Mouse (Mus musculus) intestine, postnatal 0 days (tissue): Measurements from ENCODE around the gene Tmem56. TPM values are rescaled to one million over a fixed set of nuclear protein-coding genes. Genes with fewer than 3 reads are reported as not detected.

Experiments
- ATAC-seq: fragments of 200-750 bp; cut with Nextera tagmentation; 2 replicates; pipeline ENCODE4 v1.8.0; 2017; ENCODE audit warnings: mild to moderate bottlenecking, moderate TSS enrichment, moderate library complexity
- H3K27ac ChIP-seq: fragments of 300-500 bp; sonication (generic); 2 replicates; pipeline ENCODE4 v1.5.1; 2014; ENCODE audit warnings: mild to moderate bottlenecking, low read depth, low read length, moderate library complexity
- H3K27me3 ChIP-seq: fragments of 300-500 bp; sonication (generic); replicated peaks from 2 replicates; pipeline ENCODE4 v1.6.1; 2014; ENCODE audit warnings: low read length, mixed read lengths; ENCODE audit not compliant: control insufficient read depth, insufficient read depth
- H3K36me3 ChIP-seq: fragments of 300-500 bp; sonication (generic); 2 replicates; pipeline ENCODE4 v1.6.1; 2014; ENCODE audit warnings: mild to moderate bottlenecking, moderate library complexity; ENCODE audit not compliant: control insufficient read depth, insufficient read depth
- H3K4me1 ChIP-seq: fragments of 300-500 bp; sonication (generic); replicated peaks from 2 replicates; pipeline ENCODE4 v1.6.1; 2014; ENCODE audit warnings: antibody characterized with exemption, low read length, mixed read lengths; ENCODE audit not compliant: control insufficient read depth, insufficient read depth
- H3K4me2 ChIP-seq: fragments of 300-500 bp; sonication (generic); replicated peaks from 2 replicates; pipeline ENCODE4 v1.6.1; 2014; ENCODE audit warnings: low read depth, mild to moderate bottlenecking, moderate library complexity
- H3K4me3 ChIP-seq: fragments of 300-500 bp; sonication (generic); 2 replicates; pipeline ENCODE4 v1.5.1; 2014; ENCODE audit warnings: low read depth, low read length
- H3K9ac ChIP-seq: fragments of 300-500 bp; sonication (generic); 2 replicates; pipeline ENCODE4 v1.6.1; 2014; ENCODE audit warnings: mild to moderate bottlenecking, low read depth, low read length
- H3K9me3 ChIP-seq: fragments of 300-500 bp; sonication (generic); 2 replicates; pipeline ENCODE4 v1.6.1; 2016; ENCODE audit warnings: mixed run types; ENCODE audit not compliant: control insufficient read depth
- CTCF ChIP-seq: sonication (generic); IDR thresholded peaks from 2 replicates; pipeline ENCODE4 v1.5.1; 2016; ENCODE audit warnings: low read depth, mild to moderate bottlenecking, control low read depth, antibody characterized with exemption, moderate library complexity
- WGBS: fragments of 180-500 bp; shearing (Covaris S2); extraction: QIAGEN DNeasy Blood & Tissue Kit; methylation state at CpG from one replicate; pipeline ENCODE4 v1.1.7; 2014; 5-methylcytosine and 5-hydroxymethylcytosine counted together
- polyA plus RNA-seq: library from polyadenylated mRNA; unstranded; fragments of >200 nt; fragmentation: Nextera tagmentation; extraction: Ambion mirVana; gene quantifications from 2 replicates; pipeline ENCODE4 v1.2.1, GENCODE M21; 2015

Tmem56 gene
- polyA plus RNA-seq, 1 experiment from 2014 or later, result 6.8 TPM

- no peak overlapping the region for H3K4me3 ChIP-seq
- no peaks in the 10 kb centered on the region for H3K36me3 ChIP-seq
- ATAC-seq, result no peak
- no peak overlapping the region for H3K9ac ChIP-seq
- no peak for TF ChIP-seq CTCF
- H3K27ac ChIP-seq, result no peak overlapping the region
- WGBS, result 87% methylated on average over 7 of the region's 7 CpGs
- no peak overlapping the region for H3K4me2 ChIP-seq
- H3K27me3 ChIP-seq, result no peaks in the 10 kb centered on the region
- no peaks in the 10 kb centered on the region for H3K9me3 ChIP-seq
- H3K4me1 ChIP-seq, result 0 out of 2 replicates have a peak, but pooled peaks cover 5% of the 10 kb centered on the region
Measured at GRCm38 (mm10) chr3:121261251-121261650, 21.6 kb downstream of the Tmem56 start.

- TF ChIP-seq CTCF, result no peak
Measured at GRCm38 (mm10) chr3:121260831-121261230, 22.1 kb downstream of the Tmem56 start.

GRCm38 (mm10) chr3:121260041-121260440 lies 22.9 kb downstream of the Tmem56 start:
- H3K27me3 ChIP-seq, result no peaks in the 10 kb centered on the region
- no peak overlapping the region for H3K4me3 ChIP-seq
- no peak overlapping the region for H3K9ac ChIP-seq
- H3K4me2 ChIP-seq, result no peak overlapping the region
- no peak for ATAC-seq
- H3K4me1 ChIP-seq, result 0 out of 2 replicates have a peak, but pooled peaks cover 5% of the 10 kb centered on the region
- no peak for TF ChIP-seq CTCF
- H3K36me3 ChIP-seq, result no peaks in the 10 kb centered on the region
- H3K9me3 ChIP-seq, result no peaks in the 10 kb centered on the region
- 87% methylated on average over 7 of the region's 7 CpGs for WGBS
- no peak overlapping the region for H3K27ac ChIP-seq

More at GRCm38 (mm10) chr3:121260831-121261230, 22.1 kb downstream of the Tmem56 start:
- no peak for ATAC-seq
- H3K9ac ChIP-seq, result no peak overlapping the region
- no peaks in the 10 kb centered on the region for H3K9me3 ChIP-seq
- no peak overlapping the region for H3K4me3 ChIP-seq
- no peak overlapping the region for H3K4me2 ChIP-seq
- 86% methylated on average over 1 of the region's 1 CpGs for WGBS
- no peak overlapping the region for H3K27ac ChIP-seq
- no peaks in the 10 kb centered on the region for H3K36me3 ChIP-seq
- no peaks in the 10 kb centered on the region for H3K27me3 ChIP-seq
- 0 out of 2 replicates have a peak, but pooled peaks cover 5% of the 10 kb centered on the region for H3K4me1 ChIP-seq

GRCm38 (mm10) chr3:121258521-121259478 lies 24.1 kb downstream of the Tmem56 start:
- no peaks in the 10 kb centered on the region for H3K9me3 ChIP-seq
- H3K9ac ChIP-seq, result no peak overlapping the region
- H3K4me1 ChIP-seq, result 0 out of 2 replicates have a peak, but pooled peaks cover 5% of the 10 kb centered on the region
- no peaks in the 10 kb centered on the region for H3K36me3 ChIP-seq
- H3K4me2 ChIP-seq, result no peak overlapping the region
- no peak overlapping the region for H3K27ac ChIP-seq
- no peak for TF ChIP-seq CTCF
- no peak for ATAC-seq
- no peaks in the 10 kb centered on the region for H3K27me3 ChIP-seq
- H3K4me3 ChIP-seq, result no peak overlapping the region
- WGBS, result 62% methylated on average over 20 of the region's 20 CpGs

- Histone ChIP-seq H3K9ac (no peak overlapping the region), H3K9me3 (no peaks in the 10 kb centered on the region), H3K36me3 (no peaks in the 10 kb centered on the region), H3K4me2 (no peak overlapping the region), H3K27me3 (no peaks in the 10 kb centered on the region), H3K4me3 (no peak overlapping the region), H3K27ac (no peak overlapping the region), H3K4me1 (0 out of 2 replicates have a peak, but pooled peaks cover 5% of the 10 kb centered on the region)
- TF ChIP-seq CTCF, result no peak
- 91% methylated on average over 10 of the region's 10 CpGs for WGBS
- ATAC-seq, result no peak
Measured at GRCm38 (mm10) chr3:121257418-121257817, 25.5 kb downstream of the Tmem56 start.

- no peaks in the 10 kb centered on the region for H3K36me3 ChIP-seq
- no peak for TF ChIP-seq CTCF
- H3K4me3 ChIP-seq, result no peak overlapping the region
- H3K4me1 ChIP-seq, result no peaks in the 10 kb centered on the region
- H3K27ac ChIP-seq, result no peak overlapping the region
- 91% methylated on average over 8 of the region's 8 CpGs for WGBS
- no peaks in the 10 kb centered on the region for H3K9me3 ChIP-seq
- no peak overlapping the region for H3K9ac ChIP-seq
- no peak for ATAC-seq
- H3K4me2 ChIP-seq, result no peak overlapping the region
- no peaks in the 10 kb centered on the region for H3K27me3 ChIP-seq
Measured at GRCm38 (mm10) chr3:121256131-121256530, 26.8 kb downstream of the Tmem56 start.
